Mouse (Mus musculus) adrenal gland, postnatal 36 days (tissue): ENCODE measurements around the gene Sox6. TPM values are rescaled to one million over a fixed set of nuclear protein-coding genes. Genes with fewer than 3 reads are reported as not detected.

ENCODE experiments used
- DNase-seq, 2 experiments: peaks; one replicate each; pipeline ENCODE4 v3.0.0; 2021; ENCODE audit warnings: mixed read lengths in 1 of 2
- total RNA-seq, 2 experiments: library from RNA; stranded (reverse); gene quantifications; 2 replicates each; pipeline ENCODE4 v1.2.3; 2021

Gene Sox6
- total RNA-seq, 2 experiments from 2014 or later, result 11.5 to 15.7 TPM

- no peak for DNase-seq
These were observed 288.2 kb downstream of the Sox6 start for GRCm38 (mm10) chr7:115750275-115750825.

- no peak for DNase-seq
These were observed 291.1 kb downstream of the Sox6 start for GRCm38 (mm10) chr7:115747541-115747940.

GRCm38 (mm10) chr7:115745672-115746253 is 292.8 kb downstream of the Sox6 start:
- DNase-seq, result no peak

- DNase-seq, result no peak
These were observed 304.5 kb downstream of the Sox6 start for GRCm38 (mm10) chr7:115734137-115734536.

GRCm38 (mm10) chr7:115732824-115733223 is 305.8 kb downstream of the Sox6 start:
- no peak for DNase-seq

GRCm38 (mm10) chr7:115726776-115727175 is 311.8 kb downstream of the Sox6 start:
- DNase-seq, result no peak

GRCm38 (mm10) chr7:115724404-115724803 is 314.2 kb downstream of the Sox6 start:
- DNase-seq, result no peak

- DNase-seq, result no peak
These were observed 316.7 kb downstream of the Sox6 start for GRCm38 (mm10) chr7:115721624-115722540.

- no peak for DNase-seq
These were observed 318.8 kb downstream of the Sox6 start for GRCm38 (mm10) chr7:115719791-115720190.

- no peak for DNase-seq
These were observed 332.5 kb downstream of the Sox6 start for GRCm38 (mm10) chr7:115706141-115706540.

GRCm38 (mm10) chr7:115698105-115698504 is 340.5 kb downstream of the Sox6 start:
- no peak for DNase-seq

- DNase-seq, result no peak
These were observed 345.4 kb downstream of the Sox6 start for GRCm38 (mm10) chr7:115693206-115693605.

GRCm38 (mm10) chr7:115691091-115691490 is 347.5 kb downstream of the Sox6 start:
- no peak for DNase-seq

- no peak for DNase-seq
These were observed 351.9 kb downstream of the Sox6 start for GRCm38 (mm10) chr7:115686687-115687086.

- DNase-seq, result no peak
These were observed 354.5 kb downstream of the Sox6 start for GRCm38 (mm10) chr7:115684142-115684541.

- no peak for DNase-seq
These were observed 366.8 kb downstream of the Sox6 start for GRCm38 (mm10) chr7:115671749-115672148.

GRCm38 (mm10) chr7:115671272-115671671 is 367.3 kb downstream of the Sox6 start:
- DNase-seq, result no peak

- no peak for DNase-seq
These were observed 369.2 kb downstream of the Sox6 start for GRCm38 (mm10) chr7:115669207-115670004.

GRCm38 (mm10) chr7:115666686-115667382 is 371.8 kb downstream of the Sox6 start:
- DNase-seq, result no peak

GRCm38 (mm10) chr7:115663399-115663798 is 375.2 kb downstream of the Sox6 start:
- no peak for DNase-seq

GRCm38 (mm10) chr7:115662121-115662520 is 376.5 kb downstream of the Sox6 start:
- DNase-seq, result no peak

- no peak for DNase-seq
These were observed 391.9 kb downstream of the Sox6 start for GRCm38 (mm10) chr7:115646696-115647095.
